Mouse (Mus musculus): ENCODE measurements at regions not wholly inside any gene's neighbourhood (a gene's known extent, or its start where the extent isn't known, plus 50 kb on each side); places are given as distances from the start of the nearest gene placed in this dataset.

GRCm38 (mm10) chr14:66584699-66585098 lies 575.7 kb upstream of the Gulo start:
- no peaks in the 10 kb centered on the region for H3K27me3 ChIP-seq (ENCODE audit: insufficient read depth, poor library complexity, severe bottlenecking)
- H3K36me3 ChIP-seq = no peaks in the 10 kb centered on the region
- no peak overlapping the region for H3K4me3 ChIP-seq
- H3K27ac ChIP-seq = no peak overlapping the region
- H3K9me3 ChIP-seq = no peaks in the 10 kb centered on the region
- no peak for DNase-seq (ENCODE audit: low spot score)
- 90% methylated on average over 4 of the region's 4 CpGs for WGBS
- no peaks in the 10 kb centered on the region for H3K4me1 ChIP-seq (replicated peaks)

GRCm38 (mm10) chr14:66579904-66580492 lies 571.0 kb upstream of the Gulo start:
- WGBS = 85% methylated on average over 6 of the region's 6 CpGs

GRCm38 (mm10) chr14:66566600-66566999 lies 557.6 kb upstream of the Gulo start:
- H3K27me3 ChIP-seq (ENCODE audit: insufficient read depth, poor library complexity, severe bottlenecking) = no peaks in the 10 kb centered on the region

More at GRCm38 (mm10) chr14:66579904-66580492, 571.0 kb upstream of the Gulo start:
- no peak overlapping the region for H3K27ac ChIP-seq
- no peaks in the 10 kb centered on the region for H3K27me3 ChIP-seq (ENCODE audit: insufficient read depth, poor library complexity, severe bottlenecking)
- H3K4me3 ChIP-seq = no peak overlapping the region
- no peaks in the 10 kb centered on the region for H3K36me3 ChIP-seq
- no peak for DNase-seq (ENCODE audit: low spot score)
- H3K9me3 ChIP-seq = no peaks in the 10 kb centered on the region
- no peaks in the 10 kb centered on the region for H3K4me1 ChIP-seq (replicated peaks)

GRCm38 (mm10) chr14:66562744-66563143 lies 553.7 kb upstream of the Gulo start:
- Histone ChIP-seq H3K36me3 (no peaks in the 10 kb centered on the region), H3K4me1 (replicated peaks) (no peaks in the 10 kb centered on the region), H3K27ac (no peak overlapping the region), H3K4me3 (no peak overlapping the region), H3K27me3 (ENCODE audit: insufficient read depth, poor library complexity, severe bottlenecking) (no peaks in the 10 kb centered on the region), H3K9me3 (no peaks in the 10 kb centered on the region)
- WGBS = 75% methylated on average over 4 of the region's 4 CpGs
- DNase-seq (ENCODE audit: low spot score) = no peak

More at GRCm38 (mm10) chr14:66566600-66566999, 557.6 kb upstream of the Gulo start:
- Histone ChIP-seq H3K9me3 (no peaks in the 10 kb centered on the region), H3K4me3 (no peak overlapping the region), H3K36me3 (no peaks in the 10 kb centered on the region), H3K27ac (no peak overlapping the region), H3K4me1 (replicated peaks) (no peaks in the 10 kb centered on the region)
- 85% methylated on average over 10 of the region's 10 CpGs for WGBS
- DNase-seq (ENCODE audit: low spot score) = no peak

- H3K27ac ChIP-seq = no peak overlapping the region
- H3K4me3 ChIP-seq = no peak overlapping the region
- no peaks in the 10 kb centered on the region for H3K36me3 ChIP-seq
- H3K4me1 ChIP-seq (replicated peaks) = peaks cover 3% of the 10 kb centered on the region; the same call in 1 of the 2 replicates
- no peaks in the 10 kb centered on the region for H3K9me3 ChIP-seq
- H3K27me3 ChIP-seq (ENCODE audit: insufficient read depth, poor library complexity, severe bottlenecking) = no peaks in the 10 kb centered on the region
- WGBS = 84% methylated on average over 3 of the region's 3 CpGs
- no peak for DNase-seq (ENCODE audit: low spot score)
Observed at GRCm38 (mm10) chr14:66561715-66562114, 552.7 kb upstream of the Gulo start.

- no peaks in the 10 kb centered on the region for H3K27me3 ChIP-seq (ENCODE audit: insufficient read depth, poor library complexity, severe bottlenecking)
- WGBS = 91% methylated on average over 5 of the region's 5 CpGs
- no peaks in the 10 kb centered on the region for H3K36me3 ChIP-seq
- no peaks in the 10 kb centered on the region for H3K9me3 ChIP-seq
- DNase-seq (ENCODE audit: low spot score) = no peak
- H3K4me1 ChIP-seq (replicated peaks) = peaks cover 5% of the 10 kb centered on the region; the same call in 1 of the 2 replicates
- no peak overlapping the region for H3K4me3 ChIP-seq
- no peak overlapping the region for H3K27ac ChIP-seq
Observed at GRCm38 (mm10) chr14:66561042-66561590, 552.1 kb upstream of the Gulo start.

GRCm38 (mm10) chr14:66558393-66558792 lies 549.4 kb upstream of the Gulo start:
- Histone ChIP-seq H3K36me3 (no peaks in the 10 kb centered on the region), H3K9me3 (no peaks in the 10 kb centered on the region), H3K4me1 (replicated peaks) (peaks cover 11% of the 10 kb centered on the region), H3K27ac (no peak overlapping the region), H3K4me3 (no peak overlapping the region), H3K27me3 (ENCODE audit: insufficient read depth, poor library complexity, severe bottlenecking) (no peaks in the 10 kb centered on the region)
- whole genome bisulfite sequencing = 90% methylated on average over 5 of the region's 5 CpGs
- no peak for DNase-seq (ENCODE audit: low spot score)

- no peaks in the 10 kb centered on the region for H3K27me3 ChIP-seq (ENCODE audit: insufficient read depth, poor library complexity, severe bottlenecking)
- 78% methylated on average over 8 of the region's 8 CpGs for WGBS
- DNase-seq (ENCODE audit: low spot score) = no peak
- no peak overlapping the region for H3K27ac ChIP-seq
- peaks cover 11% of the 10 kb centered on the region for H3K4me1 ChIP-seq (replicated peaks)
- H3K36me3 ChIP-seq = no peaks in the 10 kb centered on the region
- no peaks in the 10 kb centered on the region for H3K9me3 ChIP-seq
- H3K4me3 ChIP-seq = no peak overlapping the region
Observed at GRCm38 (mm10) chr14:66557631-66558030, 548.6 kb upstream of the Gulo start.

- H3K27me3 ChIP-seq (ENCODE audit: insufficient read depth, poor library complexity, severe bottlenecking) = no peaks in the 10 kb centered on the region
- H3K9me3 ChIP-seq = no peaks in the 10 kb centered on the region
- H3K4me1 ChIP-seq (replicated peaks) = no peaks in the 10 kb centered on the region
- H3K27ac ChIP-seq = no peak overlapping the region
- 88% methylated on average over 6 of the region's 6 CpGs for WGBS
- DNase-seq (ENCODE audit: low spot score) = no peak
- no peaks in the 10 kb centered on the region for H3K36me3 ChIP-seq
- H3K4me3 ChIP-seq = no peak overlapping the region
Observed at GRCm38 (mm10) chr14:66538498-66538897, 529.5 kb upstream of the Gulo start.

GRCm38 (mm10) chr14:66534671-66535070 lies 525.7 kb upstream of the Gulo start:
- Histone ChIP-seq H3K27me3 (ENCODE audit: insufficient read depth, poor library complexity, severe bottlenecking) (no peaks in the 10 kb centered on the region), H3K4me1 (replicated peaks) (no peaks in the 10 kb centered on the region), H3K9me3 (no peaks in the 10 kb centered on the region), H3K36me3 (no peaks in the 10 kb centered on the region), H3K4me3 (no peak overlapping the region), H3K27ac (no peak overlapping the region)
- WGBS = 56% methylated on average over 1 of the region's 1 CpGs
- DNase-seq (ENCODE audit: low spot score) = no peak

GRCm38 (mm10) chr14:66528135-66528534 lies 519.1 kb upstream of the Gulo start:
- Histone ChIP-seq H3K4me3 (no peak overlapping the region), H3K27me3 (ENCODE audit: insufficient read depth, poor library complexity, severe bottlenecking) (no peaks in the 10 kb centered on the region), H3K4me1 (replicated peaks) (peaks cover under 1% of the 10 kb centered on the region), H3K27ac (no peak overlapping the region), H3K36me3 (no peaks in the 10 kb centered on the region), H3K9me3 (no peaks in the 10 kb centered on the region)
- DNase-seq (ENCODE audit: low spot score) = peak; percentile 12
- WGBS = 36% methylated on average over 5 of the region's 5 CpGs

- Histone ChIP-seq H3K27me3 (ENCODE audit: insufficient read depth, poor library complexity, severe bottlenecking) (no peaks in the 10 kb centered on the region), H3K4me3 (no peak overlapping the region), H3K36me3 (no peaks in the 10 kb centered on the region), H3K27ac (no peak overlapping the region), H3K4me1 (replicated peaks) (peaks cover 11% of the 10 kb centered on the region), H3K9me3 (no peaks in the 10 kb centered on the region)
- no peak for DNase-seq (ENCODE audit: low spot score)
- WGBS = 77% methylated on average over 6 of the region's 6 CpGs
Observed at GRCm38 (mm10) chr14:66527061-66527460, 518.1 kb upstream of the Gulo start.

- Histone ChIP-seq H3K9me3 (no peaks in the 10 kb centered on the region), H3K27me3 (ENCODE audit: insufficient read depth, poor library complexity, severe bottlenecking) (no peaks in the 10 kb centered on the region), H3K27ac (peak overlapping the region; percentile 70), H3K36me3 (no peaks in the 10 kb centered on the region), H3K4me3 (no peak overlapping the region), H3K4me1 (replicated peaks) (peaks cover 19% of the 10 kb centered on the region)
- 72% methylated on average over 6 of the region's 6 CpGs for WGBS
- no peak for DNase-seq (ENCODE audit: low spot score)
Observed at GRCm38 (mm10) chr14:66522856-66523400, 513.9 kb upstream of the Gulo start.

All from hindbrain, embryonic 10.5 days (tissue).